Mouse (Mus musculus): Measurements from ENCODE around the gene Ncor2. TPM values are rescaled to one million over a fixed set of nuclear protein-coding genes. Genes with fewer than 3 reads are reported as not detected.

Gene Ncor2
- polyA plus RNA-seq, 1 experiment from 2014 or later: 21.2 TPM

GRCm38 (mm10) chr5:125063015-125063414 is 116.0 kb downstream of the Ncor2 start:
- Histone ChIP-seq H3K9me3 (ENCODE audit: control insufficient read depth, low read length) (no peaks in the 10 kb centered on the region), H3K27ac (ENCODE audit: low read depth, low read length) (no peak overlapping the region), H3K4me3 (ENCODE audit: low read depth, low read length) (no peak overlapping the region), H3K36me3 (ENCODE audit: control insufficient read depth, insufficient read depth, low read length) (peaks cover 7% of the 10 kb centered on the region), H3K4me2 (replicated peaks; ENCODE audit: low read depth, low read length) (no peak overlapping the region), H3K9ac (ENCODE audit: low read depth, low read length) (no peak overlapping the region), H3K27me3 (ENCODE audit: control insufficient read depth, insufficient read depth, low read length) (no peaks in the 10 kb centered on the region), H3K4me1 (replicated peaks; ENCODE audit: control insufficient read depth, insufficient read depth, low read length) (peaks cover 6% of the 10 kb centered on the region)
- ATAC-seq (ENCODE audit: low FRiP score) (peak; percentile 48; the same call in 1 of the 2 replicates), DNase-seq (ENCODE audit: low spot score) (no peak)
- WGBS: 67% methylated on average over 17 of the region's 17 CpGs

- Histone ChIP-seq H3K9me3 (ENCODE audit: control insufficient read depth, low read length) (no peaks in the 10 kb centered on the region), H3K4me3 (ENCODE audit: low read depth, low read length) (peak overlapping the region; percentile 25), H3K27ac (ENCODE audit: low read depth, low read length) (peak overlapping the region; percentile 54), H3K27me3 (ENCODE audit: control insufficient read depth, insufficient read depth, low read length) (no peaks in the 10 kb centered on the region), H3K9ac (ENCODE audit: low read depth, low read length) (peak overlapping the region; percentile 52), H3K36me3 (ENCODE audit: control insufficient read depth, insufficient read depth, low read length) (no peaks in the 10 kb centered on the region), H3K4me1 (replicated peaks; ENCODE audit: control insufficient read depth, insufficient read depth, low read length) (peaks cover 32% of the 10 kb centered on the region), H3K4me2 (replicated peaks; ENCODE audit: low read depth, low read length) (peak overlapping the region; percentile 53)
- no peak for DNase-seq (ENCODE audit: low spot score)
- ATAC-seq (ENCODE audit: low FRiP score): 0 out of 2 replicates have a peak, but pooled peaks have one; percentile 4
- 3% methylated on average over 25 of the region's 29 CpGs for WGBS
Measured at GRCm38 (mm10) chr5:125058267-125058668, 120.8 kb downstream of the Ncor2 start.

- no peaks in the 10 kb centered on the region for H3K36me3 ChIP-seq (ENCODE audit: control insufficient read depth, insufficient read depth, low read length)
- peak overlapping the region; percentile 53 for H3K4me2 ChIP-seq (replicated peaks; ENCODE audit: low read depth, low read length)
- DNase-seq (ENCODE audit: low spot score) (peak; percentile 55), ATAC-seq (ENCODE audit: low FRiP score) (peak; percentile 28; the same call in 1 of the 2 replicates)
- no peaks in the 10 kb centered on the region for H3K27me3 ChIP-seq (ENCODE audit: control insufficient read depth, insufficient read depth, low read length)
- H3K4me1 ChIP-seq (replicated peaks; ENCODE audit: control insufficient read depth, insufficient read depth, low read length): peaks cover 32% of the 10 kb centered on the region
- H3K9ac ChIP-seq (ENCODE audit: low read depth, low read length): peak overlapping the region; percentile 52
- peak overlapping the region; percentile 25 for H3K4me3 ChIP-seq (ENCODE audit: low read depth, low read length)
- H3K9me3 ChIP-seq (ENCODE audit: control insufficient read depth, low read length): no peaks in the 10 kb centered on the region
- 8% methylated on average over 29 of the region's 29 CpGs for WGBS
- H3K27ac ChIP-seq (ENCODE audit: low read depth, low read length): peak overlapping the region; percentile 54
Measured at GRCm38 (mm10) chr5:125057555-125058266, 121.3 kb downstream of the Ncor2 start.

GRCm38 (mm10) chr5:125056696-125057554 is 122.1 kb downstream of the Ncor2 start:
- Histone ChIP-seq H3K4me1 (replicated peaks; ENCODE audit: control insufficient read depth, insufficient read depth, low read length) (peaks cover 32% of the 10 kb centered on the region), H3K36me3 (ENCODE audit: control insufficient read depth, insufficient read depth, low read length) (no peaks in the 10 kb centered on the region), H3K27me3 (ENCODE audit: control insufficient read depth, insufficient read depth, low read length) (no peaks in the 10 kb centered on the region), H3K4me3 (ENCODE audit: low read depth, low read length) (no peak overlapping the region), H3K9ac (ENCODE audit: low read depth, low read length) (0 out of 2 replicates have a peak overlapping the region, but pooled peaks have one; percentile 24), H3K9me3 (ENCODE audit: control insufficient read depth, low read length) (no peaks in the 10 kb centered on the region), H3K4me2 (replicated peaks; ENCODE audit: low read depth, low read length) (no peak overlapping the region), H3K27ac (ENCODE audit: low read depth, low read length) (peak overlapping the region; percentile 30; the same call in 1 of the 2 replicates)
- ATAC-seq (ENCODE audit: low FRiP score) (peak; percentile 31; the same call in 1 of the 2 replicates), DNase-seq (ENCODE audit: low spot score) (peak; percentile 51)
- WGBS: 3% methylated on average over 19 of the region's 19 CpGs

- Histone ChIP-seq H3K4me1 (replicated peaks; ENCODE audit: control insufficient read depth, insufficient read depth, low read length) (peaks cover 32% of the 10 kb centered on the region), H3K27me3 (ENCODE audit: control insufficient read depth, insufficient read depth, low read length) (no peaks in the 10 kb centered on the region), H3K9ac (ENCODE audit: low read depth, low read length) (no peak overlapping the region), H3K4me3 (ENCODE audit: low read depth, low read length) (no peak overlapping the region), H3K4me2 (replicated peaks; ENCODE audit: low read depth, low read length) (no peak overlapping the region), H3K36me3 (ENCODE audit: control insufficient read depth, insufficient read depth, low read length) (no peaks in the 10 kb centered on the region), H3K27ac (ENCODE audit: low read depth, low read length) (no peak overlapping the region), H3K9me3 (ENCODE audit: control insufficient read depth, low read length) (no peaks in the 10 kb centered on the region)
- DNase-seq (ENCODE audit: low spot score) (peak; percentile 45), ATAC-seq (ENCODE audit: low FRiP score) (no peak)
- 12% methylated on average over 6 of the region's 6 CpGs for WGBS
Measured at GRCm38 (mm10) chr5:125056331-125056695, 122.7 kb downstream of the Ncor2 start.

- H3K27me3 ChIP-seq (ENCODE audit: control insufficient read depth, insufficient read depth, low read length): no peaks in the 10 kb centered on the region
- H3K36me3 ChIP-seq (ENCODE audit: control insufficient read depth, insufficient read depth, low read length): no peaks in the 10 kb centered on the region
- ATAC-seq (ENCODE audit: low FRiP score) (no peak), DNase-seq (ENCODE audit: low spot score) (no peak)
- H3K27ac ChIP-seq (ENCODE audit: low read depth, low read length): no peak overlapping the region
- H3K4me1 ChIP-seq (replicated peaks; ENCODE audit: control insufficient read depth, insufficient read depth, low read length): peaks cover 32% of the 10 kb centered on the region
- H3K9me3 ChIP-seq (ENCODE audit: control insufficient read depth, low read length): no peaks in the 10 kb centered on the region
- 41% methylated on average over 8 of the region's 8 CpGs for WGBS
- no peak overlapping the region for H3K4me3 ChIP-seq (ENCODE audit: low read depth, low read length)
- H3K9ac ChIP-seq (ENCODE audit: low read depth, low read length): no peak overlapping the region
- H3K4me2 ChIP-seq (replicated peaks; ENCODE audit: low read depth, low read length): no peak overlapping the region
Measured at GRCm38 (mm10) chr5:125055901-125056300, 123.1 kb downstream of the Ncor2 start.

GRCm38 (mm10) chr5:125053661-125054060 is 125.4 kb downstream of the Ncor2 start:
- Histone ChIP-seq H3K27me3 (ENCODE audit: control insufficient read depth, insufficient read depth, low read length) (no peaks in the 10 kb centered on the region), H3K27ac (ENCODE audit: low read depth, low read length) (no peak overlapping the region), H3K9ac (ENCODE audit: low read depth, low read length) (no peak overlapping the region; the same call in 1 of the 2 replicates), H3K36me3 (ENCODE audit: control insufficient read depth, insufficient read depth, low read length) (peaks cover 6% of the 10 kb centered on the region), H3K4me2 (replicated peaks; ENCODE audit: low read depth, low read length) (no peak overlapping the region), H3K4me3 (ENCODE audit: low read depth, low read length) (no peak overlapping the region), H3K9me3 (ENCODE audit: control insufficient read depth, low read length) (no peaks in the 10 kb centered on the region), H3K4me1 (replicated peaks; ENCODE audit: control insufficient read depth, insufficient read depth, low read length) (peaks cover 31% of the 10 kb centered on the region)
- ATAC-seq (ENCODE audit: low FRiP score): no peak
- DNase-seq (ENCODE audit: low spot score): no peak
- 81% methylated on average over 7 of the region's 7 CpGs for WGBS

GRCm38 (mm10) chr5:125052603-125053488 is 126.2 kb downstream of the Ncor2 start:
- Histone ChIP-seq H3K36me3 (ENCODE audit: control insufficient read depth, insufficient read depth, low read length) (peaks cover 6% of the 10 kb centered on the region), H3K4me2 (replicated peaks; ENCODE audit: low read depth, low read length) (no peak overlapping the region), H3K9me3 (ENCODE audit: control insufficient read depth, low read length) (no peaks in the 10 kb centered on the region), H3K9ac (ENCODE audit: low read depth, low read length) (no peak overlapping the region), H3K4me1 (replicated peaks; ENCODE audit: control insufficient read depth, insufficient read depth, low read length) (peaks cover 24% of the 10 kb centered on the region), H3K27me3 (ENCODE audit: control insufficient read depth, insufficient read depth, low read length) (no peaks in the 10 kb centered on the region), H3K27ac (ENCODE audit: low read depth, low read length) (no peak overlapping the region), H3K4me3 (ENCODE audit: low read depth, low read length) (no peak overlapping the region)
- DNase-seq (ENCODE audit: low spot score): no peak
- no peak for ATAC-seq (ENCODE audit: low FRiP score)
- 77% methylated on average over 23 of the region's 23 CpGs for WGBS
